Mouse (Mus musculus): ENCODE measurements around the gene Zfhx3.

- no peak for TF ChIP-seq CTCF (IDR thresholded peaks at IDR 0.05; ENCODE audit: low read depth, low read length)
- TF ChIP-seq POLR2A (IDR thresholded peaks at IDR 0.05; ENCODE audit: extremely low read depth, insufficient read depth, low read length) = no peak
Observed at GRCm38 (mm10) chr8:108552518-108552917, 610.1 kb downstream of the Zfhx3 start.
